Mouse (Mus musculus) splenic B cell, adult 2 months (primary cell): Measurements from ENCODE around the gene Ptgds.

ENCODE experiments used
- DNase-seq: peaks from one replicate; pipeline ENCODE4 v3.0.0-alpha.2; 2011; ENCODE audit warnings: low read depth, low spot score
- H3K27me3 ChIP-seq: 2 replicates; pipeline ENCODE4 v1.6.1; 2012; ENCODE audit warnings: mild to moderate bottlenecking, low read length, moderate library complexity, mixed read lengths; ENCODE audit not compliant: control insufficient read depth, poor library complexity, insufficient read depth, severe bottlenecking
- H3K36me3 ChIP-seq: 2 replicates; pipeline ENCODE4 v1.6.1; 2012; ENCODE audit warnings: mild to moderate bottlenecking, low read length, moderate library complexity, mixed read lengths; ENCODE audit not compliant: control insufficient read depth, poor library complexity, insufficient read depth, severe bottlenecking

Ptgds gene

DNA sequence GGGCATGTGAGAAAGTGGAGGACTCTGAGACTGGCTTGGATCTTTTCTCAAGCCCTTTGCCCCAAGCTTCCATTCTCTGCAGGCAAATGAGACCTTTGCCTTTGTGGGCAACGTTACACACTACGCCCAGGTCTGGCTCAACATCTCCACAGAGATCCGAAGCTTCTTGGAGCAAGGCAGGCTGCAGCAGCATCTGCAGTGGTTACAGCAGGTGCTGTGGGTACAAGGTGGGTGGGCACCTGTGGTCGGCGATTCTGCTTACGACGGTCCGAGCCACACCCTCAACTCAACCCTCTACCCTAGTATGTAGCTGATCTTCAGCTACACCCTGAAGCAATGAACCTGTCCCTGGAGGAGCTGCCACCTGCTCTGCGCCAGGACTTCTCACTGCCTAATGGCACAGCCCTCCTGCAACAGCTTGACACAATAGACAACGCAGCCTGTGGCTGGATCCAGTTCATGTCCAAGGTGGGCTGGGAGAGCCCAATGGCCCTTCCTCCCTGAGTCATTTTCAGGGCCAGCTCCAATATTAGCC, 33.5 kb downstream of the Ptgds start:
- no peak for DNase-seq
- H3K36me3 ChIP-seq: no peaks in the 10 kb centered on the region; the same call in 1 of the 2 replicates
- H3K27me3 ChIP-seq: no peaks in the 10 kb centered on the region

DNA sequence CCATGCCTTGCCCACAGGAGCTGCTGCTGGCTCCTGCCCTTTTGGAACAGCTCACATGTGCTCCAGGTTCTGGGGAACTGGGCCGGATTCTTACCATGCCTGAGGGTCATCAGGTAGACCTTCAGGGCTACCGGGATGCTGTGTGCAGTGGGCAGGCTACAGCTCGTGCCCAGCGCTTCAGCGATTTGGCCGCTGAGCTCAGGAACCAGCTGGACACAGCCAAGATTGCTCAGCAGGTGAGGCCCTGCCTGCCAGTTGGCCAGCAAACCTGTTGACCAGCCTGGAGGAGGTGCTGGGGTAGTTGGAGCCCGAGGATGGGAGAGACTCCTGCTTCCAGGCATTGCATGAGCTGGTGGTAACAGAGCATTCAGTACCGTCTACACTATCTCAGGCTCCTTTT, 35.6 kb downstream of the Ptgds start:
- DNase-seq: no peak
- H3K27me3 ChIP-seq: no peaks in the 10 kb centered on the region
- H3K36me3 ChIP-seq: no peaks in the 10 kb centered on the region; the same call in none of the 2 replicates

DNA sequence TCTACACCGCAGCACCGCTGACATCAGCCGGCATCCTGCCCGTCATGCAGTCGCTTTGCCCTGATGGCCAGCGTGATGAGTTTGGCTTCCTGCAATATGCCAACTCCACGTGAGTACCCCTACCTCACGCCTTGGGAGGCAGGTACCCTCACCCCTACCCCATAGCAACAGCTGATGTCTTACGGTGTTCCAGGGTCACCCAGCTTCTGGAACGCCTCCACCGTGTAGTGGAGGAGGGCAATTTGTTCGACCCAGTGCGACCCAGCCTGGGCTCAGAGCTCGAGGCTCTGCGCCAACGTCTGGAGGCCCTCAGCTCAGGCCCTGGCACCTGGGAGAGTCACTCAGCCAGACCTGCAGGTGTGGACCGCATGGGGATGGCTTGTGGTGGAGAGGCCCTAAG, 36.7 kb downstream of the Ptgds start:
- DNase-seq: no peak
- Histone ChIP-seq H3K27me3 (no peaks in the 10 kb centered on the region), H3K36me3 (no peaks in the 10 kb centered on the region; the same call in none of the 2 replicates)

DNA sequence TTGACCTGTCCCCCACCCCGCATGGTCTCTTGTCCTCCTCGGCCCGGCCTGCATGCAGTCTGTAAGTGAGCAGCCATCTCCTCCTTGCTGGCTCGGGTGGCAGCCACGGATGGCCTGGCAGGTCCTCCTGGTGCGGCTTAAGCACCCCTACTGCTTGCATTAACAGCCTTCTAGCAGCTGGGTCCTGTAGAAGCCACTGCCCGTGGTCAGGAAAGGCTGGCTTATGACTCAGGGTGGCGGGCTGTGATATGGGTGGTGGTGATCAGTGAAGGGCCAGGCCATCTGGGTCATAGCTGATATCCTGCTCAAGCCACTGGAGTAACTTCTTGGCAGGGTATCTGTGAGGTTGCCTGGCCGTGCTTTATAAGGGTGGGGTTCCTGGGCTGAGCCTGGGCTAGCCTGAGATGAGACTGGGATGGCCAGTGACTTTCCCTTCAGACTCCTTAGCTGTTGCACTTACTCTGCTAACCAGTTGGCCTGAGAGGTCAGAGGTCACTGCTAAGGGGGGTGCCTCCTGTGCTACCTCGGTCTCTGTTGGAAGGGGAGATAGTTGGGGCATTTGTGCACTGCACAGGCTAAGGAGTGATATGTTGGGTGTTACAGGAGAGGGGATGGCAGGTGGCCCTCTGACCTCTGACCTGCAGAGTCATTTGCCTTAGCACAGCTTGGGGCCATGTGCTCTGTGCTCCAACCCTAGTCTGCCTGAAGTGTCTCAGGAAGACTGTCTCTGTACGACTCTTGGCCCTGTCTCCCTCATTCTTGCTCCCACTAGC, 37.3 kb downstream of the Ptgds start:
- Histone ChIP-seq H3K27me3 (no peaks in the 10 kb centered on the region), H3K36me3 (no peaks in the 10 kb centered on the region; the same call in none of the 2 replicates)
- DNase-seq: no peak

DNA sequence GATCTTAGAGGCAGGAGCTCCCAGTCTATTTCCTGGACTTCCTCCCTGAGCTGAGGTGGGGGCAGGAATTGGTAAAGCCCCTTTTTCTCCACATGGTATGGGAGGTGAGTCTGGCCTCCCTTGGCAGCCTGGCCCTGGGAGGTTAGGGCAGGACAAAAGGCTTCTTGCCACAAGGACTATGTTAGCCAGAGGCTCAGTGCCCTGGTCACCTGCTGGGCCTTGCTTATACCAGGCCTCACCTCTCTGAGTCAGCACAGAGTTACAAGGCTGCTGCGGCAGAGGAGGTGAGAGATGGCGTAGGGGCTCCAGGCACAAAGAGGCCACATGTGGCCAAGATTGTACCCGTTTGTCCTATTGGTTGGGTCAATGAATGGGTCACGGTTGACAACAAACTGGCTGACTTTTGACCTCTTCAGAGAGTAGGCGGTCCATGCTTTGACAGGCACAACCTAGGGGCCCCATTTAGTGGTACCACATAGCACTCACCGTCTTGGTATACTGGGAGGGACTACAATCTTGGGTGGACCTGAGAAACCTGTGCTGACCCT, 38.5 kb downstream of the Ptgds start:
- H3K36me3 ChIP-seq: no peaks in the 10 kb centered on the region; the same call in 1 of the 2 replicates
- H3K27me3 ChIP-seq: no peaks in the 10 kb centered on the region
- no peak for DNase-seq

DNA sequence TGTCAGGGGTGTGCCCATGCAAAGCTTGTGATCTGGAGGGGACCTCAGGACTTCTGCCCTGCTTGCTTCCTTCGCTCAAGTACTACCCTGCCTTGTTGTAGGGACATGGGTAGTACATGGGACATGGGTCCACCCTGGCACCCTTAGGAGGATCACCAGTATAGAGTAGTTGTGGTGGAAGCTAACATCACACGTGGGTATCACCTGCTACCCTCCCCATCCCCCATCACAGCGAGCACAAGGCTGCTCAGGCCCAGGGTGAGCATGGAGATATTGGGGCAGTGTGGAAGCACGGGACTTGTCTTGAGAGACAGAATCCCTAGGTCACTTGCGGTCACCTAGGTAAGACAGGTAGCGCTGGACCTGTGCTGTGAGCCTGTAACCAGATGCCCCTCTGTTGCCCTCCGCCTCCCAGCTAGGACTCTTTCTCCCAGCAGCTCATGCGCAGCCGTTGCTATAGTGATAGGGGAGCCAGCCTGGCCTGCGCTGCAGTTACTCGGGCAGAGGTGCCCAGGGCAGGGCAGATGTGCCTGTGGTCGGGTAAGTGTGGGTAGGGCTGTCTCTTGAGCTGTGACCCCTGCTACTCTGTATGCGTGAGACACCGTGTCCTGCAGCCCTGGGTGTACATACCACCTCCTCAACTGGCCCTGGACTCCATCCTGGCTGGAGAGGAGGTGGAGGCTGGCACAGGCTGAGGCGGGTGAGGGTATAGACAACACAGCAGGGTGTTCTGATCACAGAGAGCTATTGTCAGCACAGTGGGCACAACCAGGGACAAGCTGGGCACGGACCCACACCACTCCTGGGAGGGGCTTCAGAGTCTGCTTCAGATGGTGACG, 39.2 kb downstream of the Ptgds start:
- Histone ChIP-seq H3K27me3 (no peaks in the 10 kb centered on the region), H3K36me3 (no peaks in the 10 kb centered on the region; the same call in 1 of the 2 replicates)
- peak; percentile 13 for DNase-seq

DNA sequence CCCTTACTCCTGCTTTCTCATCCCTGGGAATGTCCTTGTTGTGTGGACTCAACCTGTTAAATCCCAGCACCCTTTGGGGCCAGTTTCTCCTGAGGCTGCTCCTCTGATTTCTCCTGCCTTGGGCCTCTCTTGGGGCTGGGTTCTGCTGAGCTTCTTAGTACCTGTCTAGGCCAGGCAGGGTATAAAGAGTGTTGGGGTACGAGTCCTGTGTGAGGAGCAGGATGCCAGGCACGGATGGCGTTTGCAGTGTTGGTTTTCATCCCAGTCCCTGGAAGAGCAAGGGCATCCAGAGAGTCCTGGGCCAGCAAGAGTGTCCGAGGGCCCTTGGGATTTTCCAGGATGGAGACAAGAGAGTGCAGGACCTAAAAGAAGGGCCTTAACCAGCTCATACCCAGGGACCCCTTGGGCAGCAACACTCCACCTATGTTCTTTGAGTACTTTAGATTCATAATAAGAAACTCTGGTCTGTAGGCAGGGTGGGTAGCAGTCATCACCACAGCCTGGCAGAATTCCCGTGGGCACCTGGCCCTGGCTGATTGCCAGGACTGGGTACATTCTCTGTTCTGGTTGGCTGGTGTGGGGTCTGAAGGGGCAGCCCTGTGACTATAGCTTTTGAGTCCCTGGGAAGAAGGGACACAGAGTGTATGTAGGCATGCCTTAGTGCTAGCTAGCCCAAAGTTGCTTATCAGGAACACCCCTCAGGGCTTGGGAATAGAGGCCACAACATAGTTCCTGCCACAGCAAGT, 40.2 kb downstream of the Ptgds start:
- peak; percentile 13 for DNase-seq
- Histone ChIP-seq H3K36me3 (no peaks in the 10 kb centered on the region; the same call in 1 of the 2 replicates), H3K27me3 (no peaks in the 10 kb centered on the region)

DNA sequence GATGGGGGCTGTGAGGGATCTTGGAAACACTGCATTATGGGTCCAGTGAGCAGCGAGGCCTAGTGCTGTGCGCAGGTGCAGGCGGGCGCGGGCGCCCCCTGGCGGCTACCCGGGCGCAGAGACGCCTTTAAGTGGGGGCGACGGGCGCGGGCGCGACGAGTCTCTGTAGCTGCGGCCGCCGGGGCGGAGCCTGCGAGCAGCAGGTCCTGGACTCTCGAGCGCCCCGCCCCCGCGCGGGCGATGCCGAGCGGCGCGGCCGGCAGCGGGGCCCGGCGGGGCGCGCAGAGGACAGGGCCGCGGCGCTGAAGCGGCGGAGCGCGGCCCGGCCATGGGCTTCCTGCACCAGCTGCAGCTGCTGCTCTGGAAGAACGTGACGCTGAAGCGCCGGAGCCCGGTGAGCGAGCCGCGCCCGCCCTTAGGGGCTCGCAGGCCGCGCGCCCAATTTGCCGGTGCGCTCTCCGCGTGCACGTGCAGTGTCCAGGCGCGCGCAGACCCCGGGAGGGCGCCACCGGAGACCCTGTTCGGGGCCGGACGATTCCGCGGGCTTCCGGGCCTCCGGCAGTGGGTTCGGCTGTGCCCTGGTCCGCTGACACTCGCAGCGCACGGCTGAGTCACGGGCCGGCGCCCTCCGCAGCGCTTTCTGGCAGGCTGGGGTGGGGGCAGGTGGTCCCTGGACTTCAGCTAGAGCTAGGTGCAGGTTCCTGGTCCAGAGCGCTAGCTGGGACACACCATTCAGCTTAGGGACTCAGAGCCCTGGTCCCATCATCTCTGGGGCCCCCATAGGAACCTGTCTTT, 41.2 kb downstream of the Ptgds start, which contains the start of gene Abca2:
TSS of gene Abca2 (plus strand) at position 262 of the 795 bp plus-strand sequence.
- H3K36me3 ChIP-seq: no peaks in the 10 kb centered on the region; the same call in 1 of the 2 replicates
- H3K27me3 ChIP-seq: no peaks in the 10 kb centered on the region
- peak; percentile 95 for DNase-seq

DNA sequence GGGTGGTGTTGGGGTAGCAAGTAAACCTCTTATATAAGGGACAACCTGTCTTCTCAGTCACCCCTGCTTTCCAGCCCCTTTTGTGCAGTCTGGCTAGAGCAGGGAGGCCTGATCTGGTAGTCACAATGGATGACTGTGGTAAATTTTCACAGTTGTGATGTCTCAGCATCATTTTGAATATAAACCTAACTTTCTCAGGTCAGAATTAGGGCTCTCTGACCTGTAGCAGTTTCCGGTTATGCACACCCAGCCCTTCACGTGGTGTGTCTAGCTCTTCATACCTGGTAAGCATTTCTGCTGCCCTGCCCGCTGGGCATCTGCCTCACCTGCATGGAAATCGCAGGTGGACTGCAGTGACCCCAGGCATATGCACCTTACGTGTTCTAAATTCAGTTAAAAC, 42.6 kb downstream of the Ptgds start:
- H3K27me3 ChIP-seq: no peaks in the 10 kb centered on the region
- no peak for DNase-seq
- no peaks in the 10 kb centered on the region; the same call in 1 of the 2 replicates for H3K36me3 ChIP-seq

DNA sequence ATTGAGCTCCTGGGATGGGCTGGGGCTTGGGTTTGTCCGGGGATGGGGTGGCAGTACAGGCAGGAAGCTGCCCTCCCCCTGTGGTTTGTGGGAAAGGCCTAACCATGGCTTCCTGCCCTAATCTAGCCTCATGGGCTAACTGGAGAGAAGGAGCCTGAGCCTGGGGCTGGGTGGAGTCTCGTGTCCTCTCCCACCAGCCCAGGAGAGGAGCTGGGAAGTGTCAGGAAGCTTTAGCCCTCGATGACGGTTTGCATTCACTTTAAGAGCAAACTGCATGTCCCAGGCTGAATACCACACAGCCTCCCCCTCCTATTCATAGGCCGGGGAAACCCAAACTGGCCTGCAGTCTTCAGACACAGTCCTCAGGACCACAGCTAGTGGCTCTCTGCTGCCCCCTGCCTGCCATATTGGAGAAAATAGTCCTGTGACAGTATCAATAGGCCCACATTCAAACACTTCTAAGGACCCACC, 43.1 kb downstream of the Ptgds start:
- H3K36me3 ChIP-seq: no peaks in the 10 kb centered on the region; the same call in 1 of the 2 replicates
- DNase-seq: peak; percentile 89
- H3K27me3 ChIP-seq: no peaks in the 10 kb centered on the region

DNA sequence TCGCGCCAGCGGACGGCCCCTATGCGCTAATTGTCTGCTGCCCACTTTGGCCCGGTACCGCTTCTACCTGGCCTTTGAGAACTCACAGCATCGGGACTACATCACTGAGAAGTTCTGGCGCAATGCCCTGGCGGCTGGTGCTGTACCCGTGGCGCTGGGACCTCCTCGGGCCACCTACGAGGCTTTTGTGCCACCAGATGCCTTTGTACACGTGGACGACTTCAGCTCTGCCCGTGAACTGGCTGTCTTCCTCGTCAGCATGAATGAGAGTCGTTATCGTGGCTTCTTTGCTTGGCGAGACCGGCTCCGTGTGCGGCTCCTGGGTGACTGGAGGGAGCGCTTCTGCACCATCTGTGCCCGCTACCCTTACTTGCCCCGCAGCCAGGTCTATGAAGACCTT, 44.4 kb downstream of the Ptgds start:
- H3K27me3 ChIP-seq: no peaks in the 10 kb centered on the region
- no peaks in the 10 kb centered on the region for H3K36me3 ChIP-seq
- DNase-seq: no peak

DNA sequence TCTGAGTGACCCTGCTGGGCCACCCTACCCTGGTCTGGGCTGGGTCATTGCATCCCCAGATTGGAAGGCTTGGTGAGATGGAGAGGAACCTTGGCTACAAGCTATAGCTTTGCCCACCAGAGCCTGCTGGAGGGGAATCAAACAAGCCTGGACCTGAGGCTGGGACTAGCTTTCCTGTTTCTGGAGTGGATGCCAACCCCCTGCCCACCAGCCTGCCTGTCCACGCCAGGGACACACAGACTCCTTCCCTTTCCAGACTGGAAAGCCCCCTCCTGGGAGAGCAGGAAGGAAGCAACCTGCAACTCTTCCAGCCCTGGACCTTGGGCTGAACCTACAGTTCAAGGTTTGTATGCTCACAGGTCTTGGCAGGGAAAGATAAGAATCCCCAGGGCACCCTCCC, 46.2 kb downstream of the Ptgds start:
- no peak for DNase-seq
- no peaks in the 10 kb centered on the region for H3K27me3 ChIP-seq
- no peaks in the 10 kb centered on the region for H3K36me3 ChIP-seq

DNA sequence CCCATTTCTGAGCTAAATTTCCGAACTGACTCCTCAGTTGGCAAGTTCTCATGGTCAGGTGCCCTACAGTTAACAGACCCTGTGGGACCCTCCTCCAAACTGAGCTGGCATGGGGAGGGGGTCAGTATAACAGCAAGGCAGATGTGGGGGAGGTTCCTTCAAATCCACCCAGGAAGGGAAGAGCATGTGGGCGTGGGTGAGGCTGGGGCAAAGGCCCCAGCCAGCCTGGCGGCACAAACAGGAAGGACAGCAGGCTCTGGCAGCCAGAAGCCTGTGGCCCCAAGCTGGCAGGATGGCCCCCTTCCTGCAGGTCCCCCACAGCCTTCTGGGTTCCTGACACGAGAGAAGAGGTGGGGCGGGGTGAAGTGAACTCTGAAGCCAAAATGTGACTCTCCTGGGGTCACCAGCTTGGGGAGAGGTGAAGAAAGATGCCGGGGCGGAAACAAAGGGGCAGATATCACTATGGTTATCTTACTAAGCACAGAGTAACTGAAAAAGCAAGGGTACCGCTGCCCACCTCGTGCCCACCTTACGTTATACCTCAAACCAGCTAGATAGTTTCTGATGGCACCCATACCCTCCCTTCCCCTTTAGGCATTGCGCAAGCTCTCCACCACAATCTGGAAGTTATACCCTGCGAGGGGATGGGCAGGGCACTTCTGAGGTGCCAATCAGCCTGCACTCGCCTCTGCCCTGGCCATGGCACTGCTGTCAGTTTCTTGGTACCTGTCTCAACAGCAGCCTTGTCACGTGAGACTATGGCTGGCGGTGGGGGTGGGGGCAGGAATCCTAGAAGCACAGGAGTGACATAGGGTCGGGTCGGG, 47.0 kb downstream of the Ptgds start, which contains the start of gene Fut7:
TSS of gene Fut7 (plus strand) at position 681 of the 824 bp plus-strand sequence.
- H3K27me3 ChIP-seq: no peaks in the 10 kb centered on the region
- DNase-seq: peak; percentile 28

More for the DNA sequence above, 47.0 kb downstream of the Ptgds start, which contains the start of gene Fut7:
- H3K36me3 ChIP-seq: no peaks in the 10 kb centered on the region
